Mouse (Mus musculus) G1E (cell line): Measurements from ENCODE around the gene Gm5868.
"Not testable (repeated sequence)": the region's sequence is repeated elsewhere in the genome, so short reads cannot be mapped to it uniquely, and the experiment has no call there.

ENCODE experiments used
- CTCF ChIP-seq: IDR thresholded peaks from 2 replicates; pipeline ENCODE4 v1.5.1; 2012; ENCODE audit warnings: low read depth, low read length, inconsistent platforms, mixed read lengths
- GATA1 ChIP-seq: IDR thresholded peaks from 2 replicates; pipeline ENCODE4 v1.6.1; 2012; ENCODE audit warnings: borderline replicate concordance, low read length, inconsistent platforms, mixed read lengths

- TF ChIP-seq GATA1, CTCF: not testable (repeated sequence)
Measured at GRCm38 (mm10) chr5:72586122-72586521, 1.2 kb downstream of the Gm5868 start.
